Mouse (Mus musculus) ES-E14 (cell line): ENCODE results near the gene Tnrc18.

Experiments
- CHD2 ChIP-seq: IDR thresholded peaks from 2 replicates; pipeline ENCODE4 v1.6.1; 2014; ENCODE audit warnings: mild to moderate bottlenecking, low read depth, low read length, inconsistent platforms
- MAFK ChIP-seq: IDR thresholded peaks from 2 replicates; pipeline ENCODE4 v1.6.1; 2014; ENCODE audit warnings: mild to moderate bottlenecking, low read depth, low read length, inconsistent platforms; ENCODE audit not compliant: insufficient read depth
- ZC3H11A ChIP-seq: IDR thresholded peaks from 2 replicates; pipeline ENCODE4 v1.6.1; 2012; ENCODE audit warnings: low read depth, mild to moderate bottlenecking, inconsistent platforms, low read length, borderline replicate concordance

DNA sequence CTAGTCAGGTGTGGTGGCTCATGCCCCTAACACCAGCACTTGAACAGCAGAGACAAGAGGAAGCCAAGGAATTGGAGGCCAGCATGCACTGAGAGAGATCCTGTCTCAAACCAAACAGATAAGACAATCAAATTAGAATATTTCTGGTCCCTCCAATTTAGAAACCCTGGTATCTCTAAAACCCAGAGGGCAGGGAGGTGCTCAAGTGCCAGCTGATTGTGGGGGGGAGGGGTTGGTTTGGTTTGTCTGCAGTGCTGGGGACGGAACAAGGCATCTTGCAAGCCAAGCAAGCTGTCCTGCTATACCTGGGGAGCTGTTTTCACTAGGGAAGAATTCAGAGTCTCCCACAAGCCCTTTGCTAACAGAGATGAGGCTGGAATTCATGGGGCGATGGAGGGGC is 15.5 kb downstream of the Tnrc18 start:
- no peak for TF ChIP-seq CHD2
- no peak for TF ChIP-seq MAFK
- TF ChIP-seq ZC3H11A = no peak
